Mouse (Mus musculus) cerebellum, adult 2 months (tissue): ENCODE data around the gene Sfn. TPM values are rescaled to one million over a fixed set of nuclear protein-coding genes. Genes with fewer than 3 reads are reported as not detected.

ENCODE experiments used
- DNase-seq, 2 experiments: peaks; one replicate each; pipeline ENCODE4 v3.0.0; 2021
- H3K27ac ChIP-seq: fragments of 200-500 bp; 2 replicates; pipeline ENCODE4 v1.5.1; 2012; ENCODE audit warnings: low read length, control low read depth, inconsistent platforms; ENCODE audit not compliant: insufficient read depth
- H3K27me3 ChIP-seq: fragments of 200-500 bp; 2 replicates; pipeline ENCODE4 v1.6.1; 2012; ENCODE audit warnings: inconsistent platforms, mild to moderate bottlenecking, low read length, moderate library complexity; ENCODE audit not compliant: control insufficient read depth, insufficient read depth
- H3K4me1 ChIP-seq: fragments of 200-500 bp; 2 replicates; pipeline ENCODE4 v1.6.1; 2011; ENCODE audit warnings: low read length; ENCODE audit not compliant: control insufficient read depth, insufficient read depth
- H3K4me3 ChIP-seq: fragments of 200-500 bp; replicated peaks from 2 replicates; pipeline ENCODE3; 2011; ENCODE audit warnings: mild to moderate bottlenecking, low read depth, low read length, control low read depth; ENCODE audit not compliant: insufficient read depth
- CTCF ChIP-seq: fragments of 200-500 bp; IDR thresholded peaks from 2 replicates; pipeline ENCODE4 v1.5.1; 2011; ENCODE audit warnings: low read depth, mild to moderate bottlenecking, control low read depth, low read length, moderate library complexity, borderline replicate concordance; ENCODE audit not compliant: insufficient read depth
- POLR2A ChIP-seq: fragments of 200-500 bp; IDR thresholded peaks from 2 replicates; pipeline ENCODE4 v1.6.1; 2011; ENCODE audit warnings: low read length, control low read depth, borderline replicate concordance; ENCODE audit not compliant: insufficient read depth
- WGBS: fragments of 180-500 bp; shearing (Covaris S2); methylation state at CpG from one replicate; pipeline ENCODE4 v1.1.7; 2018; 5-methylcytosine and 5-hydroxymethylcytosine counted together
- polyA plus RNA-seq: library from polyadenylated mRNA; depleted of rRNA; stranded (reverse); fragments of >200 nt; gene quantifications from 2 replicates; pipeline ENCODE4 v1.2.3, GENCODE M21; 2012; rRNA removed

Sfn gene
- polyA plus RNA-seq, 1 experiment = 4.8 TPM

GRCm38 (mm10) chr4:133553448-133554330 lies 48.3 kb downstream of the Sfn start:
- Histone ChIP-seq H3K27ac (peak overlapping the region; percentile 34; the same call in 1 of the 2 replicates), H3K27me3 (no peaks in the 10 kb centered on the region), H3K4me1 (peaks cover 3% of the 10 kb centered on the region), H3K4me3 (peak overlapping the region; percentile 15)
- DNase-seq = peak; percentile 36 to 44
- 39% methylated on average over 19 of the region's 19 CpGs for WGBS
- TF ChIP-seq POLR2A (no peak), CTCF (no peak)

GRCm38 (mm10) chr4:133552768-133553447 lies 49.1 kb downstream of the Sfn start, which contains the start of gene Nr0b2:
Gene Nr0b2, plus strand, starts transcription at chr4:133553376.
- Histone ChIP-seq H3K27me3 (no peaks in the 10 kb centered on the region), H3K27ac (peak within 1 kb of the TSS; percentile 34; the same call in 1 of the 2 replicates), H3K4me3 (peak within 1 kb of the TSS; percentile 15), H3K4me1 (peaks cover 3% of the 10 kb centered on the region)
- TF ChIP-seq CTCF (no peak), POLR2A (no peak)
- whole genome bisulfite sequencing = 52% methylated on average over 10 of the region's 10 CpGs
- DNase-seq = no peak

- TF ChIP-seq CTCF (no peak), POLR2A (no peak)
- WGBS = 88% methylated on average over 1 of the region's 1 CpGs
- H3K4me1 ChIP-seq = peaks cover 3% of the 10 kb centered on the region
- no peaks in the 10 kb centered on the region for H3K27me3 ChIP-seq
- H3K27ac ChIP-seq = no peak overlapping the region
- no peak overlapping the region for H3K4me3 ChIP-seq
- DNase-seq = no peak
Observed at GRCm38 (mm10) chr4:133552029-133552428, 49.9 kb downstream of the Sfn start.

Other genes with a start within 250 kb of the Sfn start
- gene Wdtc1, start 248.7 kb downstream of the Sfn start, polyA plus RNA-seq = 46.3 and 46.6 TPM in 2 replicates
- gene Slc9a1, start 232.5 kb downstream of the Sfn start, polyA plus RNA-seq = 47.6 and 49.5 TPM in 2 replicates
- 0.21 and 0.26 TPM in 2 replicates for gene Tent5b, start 122.0 kb downstream of the Sfn start, polyA plus RNA-seq
- gene Trnp1, start 103.6 kb downstream of the Sfn start, polyA plus RNA-seq = 153 and 162 TPM in 2 replicates
- 0.10 TPM in 1 of 2 replicates, not detected in the other for gene Kdf1, start 83.2 kb downstream of the Sfn start, polyA plus RNA-seq
- 197 and 231 TPM in 2 replicates for gene Nudc, start 56.2 kb downstream of the Sfn start, polyA plus RNA-seq
- 2.1 and 2.6 TPM in 2 replicates for gene Nr0b2, start 48.8 kb downstream of the Sfn start, polyA plus RNA-seq
- gene Gpatch3, start 27.4 kb downstream of the Sfn start, polyA plus RNA-seq = 9.4 and 10.2 TPM in 2 replicates
- 23.6 and 23.9 TPM in 2 replicates for gene Gpn2, start 17.8 kb downstream of the Sfn start, polyA plus RNA-seq
- 51.8 and 58.7 TPM in 2 replicates for gene Zdhhc18, start 48.0 kb upstream of the Sfn start, polyA plus RNA-seq
- gene Pigv, start 70.5 kb upstream of the Sfn start, polyA plus RNA-seq = 10.8 and 11.1 TPM in 2 replicates
- gene Arid1a, start 154.6 kb upstream of the Sfn start, polyA plus RNA-seq = 49.4 and 52.2 TPM in 2 replicates